Mouse (Mus musculus) heart, postnatal 0 days (tissue): ENCODE measurements around the gene Tec.

Experiments used
- CTCF ChIP-seq: IDR thresholded peaks from 2 replicates; pipeline ENCODE4 v1.5.1; 2016; ENCODE audit warnings: antibody characterized with exemption, control low read depth, low read depth
- EP300 ChIP-seq: IDR thresholded peaks from 2 replicates; pipeline ENCODE4 v1.6.1; 2016; ENCODE audit warnings: antibody characterized with exemption, low read depth

DNA sequence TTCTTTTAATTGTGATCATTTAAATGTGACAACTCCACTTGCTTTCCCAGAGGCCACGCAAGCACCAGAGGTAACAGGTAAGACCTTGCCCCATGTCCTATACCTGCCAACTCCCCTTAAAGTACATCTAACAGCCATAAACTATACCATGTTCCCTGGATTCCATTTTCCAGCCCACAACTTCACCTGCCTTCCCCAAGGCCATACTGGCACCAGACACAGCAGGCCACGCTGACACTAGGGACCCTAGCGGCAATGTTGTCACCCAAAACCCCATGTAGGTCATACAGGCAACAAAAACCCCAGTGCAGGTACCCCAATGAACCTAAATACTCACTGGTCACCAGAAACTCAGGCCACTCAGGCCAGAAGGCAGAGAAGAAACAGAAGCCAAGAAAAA is 32.6 kb downstream of the Tec start:
- TF ChIP-seq CTCF (no peak), EP300 (no peak)
